Mouse (Mus musculus) erythroblast, embryonic 14.5 days (primary cell): Measurements from ENCODE around the gene Taf12.
A peak's percentile ranks its signal among the peaks of the same experiment; 100 is the strongest.

Experiments
- GATA1 ChIP-seq: IDR thresholded peaks from 2 replicates; pipeline ENCODE4 v1.6.1; 2012; ENCODE audit warnings: low read length, inconsistent platforms, mixed read lengths
- TAL1 ChIP-seq: IDR thresholded peaks from 3 replicates; pipeline ENCODE4 v1.6.1; 2012; ENCODE audit warnings: low read length, inconsistent platforms, mixed read lengths

- no peak for TF ChIP-seq TAL1
- TF ChIP-seq GATA1, result peak; percentile 18; the same call in 1 of the 2 replicates
Measured at GRCm38 (mm10) chr4:132309140-132309848, 35.1 kb downstream of the Taf12 start.
